Mouse (Mus musculus) ovary, postnatal 14 days (tissue): ENCODE measurements around the gene Smok2b.
"Not testable (repeated sequence)": the region's sequence is repeated elsewhere in the genome, so short reads cannot be mapped to it uniquely, and the experiment has no call there.

Experiments
- DNase-seq: peaks from one replicate; pipeline ENCODE4 v3.0.0; 2022; ENCODE audit warnings: low spot score

The Smok2b gene

DNA sequence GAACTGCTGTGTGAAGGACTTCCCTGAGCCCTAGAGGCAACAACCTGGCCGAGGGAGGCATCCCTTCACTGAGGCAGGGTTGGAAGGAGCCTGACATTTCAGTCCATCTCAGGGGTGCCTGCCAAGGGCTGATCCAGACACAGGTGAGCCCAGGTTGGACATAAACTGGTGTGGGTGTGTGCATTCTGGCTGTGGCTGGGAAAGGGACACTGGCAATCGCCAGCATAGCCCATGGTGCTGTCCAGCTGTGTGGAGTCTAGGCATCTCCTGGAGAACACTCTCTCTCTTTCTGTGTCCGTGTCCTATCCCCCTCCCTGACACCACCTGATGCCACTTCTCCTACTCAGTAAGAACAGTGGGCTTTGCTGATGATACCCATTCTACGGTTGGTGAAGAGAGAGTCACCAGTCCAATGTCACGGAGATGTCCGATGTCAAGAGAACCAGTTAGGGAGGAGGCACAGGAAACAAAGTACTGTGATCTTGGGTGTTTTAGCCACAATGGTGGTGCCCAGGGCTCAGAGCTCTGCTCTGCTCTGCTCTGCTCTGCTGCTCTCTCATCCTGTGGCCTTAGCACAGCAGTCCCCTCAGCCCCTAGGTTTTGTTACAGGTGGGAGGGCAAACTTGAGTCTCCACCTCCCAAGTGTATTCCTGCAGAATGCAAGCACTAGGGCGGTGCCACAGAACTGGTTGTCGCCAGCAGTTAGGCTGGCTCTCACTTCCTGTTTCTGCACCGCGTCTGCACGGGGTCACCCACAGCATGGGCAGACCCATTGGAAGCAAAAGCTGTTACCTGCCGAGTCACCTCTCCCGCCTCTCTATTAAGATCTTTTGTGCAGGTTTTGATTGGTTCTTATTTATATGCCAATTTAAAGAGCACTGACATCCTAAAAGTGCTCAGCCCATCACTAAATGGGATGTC is 11.0 kb downstream of the Smok2b start:
- DNase-seq: not testable (repeated sequence)

DNA sequence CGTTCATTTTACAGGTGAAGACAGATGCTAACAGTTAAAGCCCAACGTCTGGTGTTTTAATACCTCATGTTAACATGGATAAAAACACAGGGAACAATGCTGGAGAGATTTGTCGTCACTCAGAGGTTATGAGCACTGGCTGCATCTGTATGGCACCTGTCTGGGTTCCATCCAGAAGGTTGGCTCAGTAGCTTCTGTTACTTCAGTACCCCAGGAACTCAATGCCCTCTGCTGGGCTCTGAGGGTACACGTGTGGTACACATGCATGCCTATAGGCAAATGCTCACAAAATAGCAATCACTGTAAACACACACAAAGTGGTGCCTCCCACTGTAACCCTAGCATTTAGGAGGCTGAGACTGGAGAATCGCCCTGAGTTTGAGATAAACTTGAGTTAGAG is 24.7 kb downstream of the Smok2b start:
- DNase-seq: not testable (repeated sequence)
